Mouse (Mus musculus) bone marrow, adult 2 months (tissue): ENCODE data around the gene Matn4.

Source experiments
- CTCF ChIP-seq: fragments of 200-500 bp; IDR thresholded peaks from 2 replicates; pipeline ENCODE4 v1.5.1; 2011; ENCODE audit warnings: low read length, control low read depth; ENCODE audit not compliant: control insufficient read depth, insufficient read depth
- POLR2A ChIP-seq: fragments of 200-500 bp; IDR thresholded peaks from 2 replicates; pipeline ENCODE4 v1.6.1; 2011; ENCODE audit warnings: low read depth, mild to moderate bottlenecking, control low read depth, low read length, borderline replicate concordance; ENCODE audit not compliant: control insufficient read depth

DNA sequence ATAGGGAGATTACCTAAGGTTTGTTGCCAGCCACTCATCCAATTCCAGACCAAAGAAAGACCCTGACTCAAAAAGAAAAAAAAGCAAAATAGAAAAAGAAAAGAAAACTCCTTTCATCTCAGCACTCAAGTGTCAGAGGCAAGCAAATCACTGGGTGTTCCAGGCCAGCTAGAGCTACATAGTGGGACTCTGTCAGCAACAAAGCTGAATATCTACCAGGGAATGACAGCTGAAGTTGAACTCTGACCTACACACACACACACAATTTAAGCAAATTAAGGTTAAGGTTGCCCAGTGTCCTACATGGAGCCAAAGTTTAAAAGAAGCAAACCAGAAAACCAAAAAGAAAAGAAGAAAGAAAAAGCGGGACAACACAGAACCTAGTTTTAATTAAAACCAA lies 43.2 kb upstream of the Matn4 start:
- TF ChIP-seq CTCF (no peak), POLR2A (no peak)
